In genomic region chr2:178416427-178416826, GRCm38 (mm10) we compare ENCODE assay signal across 13 mouse cellular contexts. TPM values are rescaled to one million over a fixed set of nuclear protein-coding genes. Genes with fewer than 3 reads are reported as not detected.
DNase-seq lines count a peak whose midpoint lies in the region; ATAC-seq and TF ChIP-seq lines count a peak whose summit lies in the region.
"Had no signal": no experiment of that assay in that cellular context is flagged by ENCODE, and none has a peak within 500 bp of the region (broad histone marks: within the 10 kb centered on the region; RNA-seq: fewer than 3 reads in every experiment).

No protein-coding gene starts in this region.

- DNase-seq in neural tube, embryonic 10.5 days (ENCODE audit: extremely low spot score, low spot score), result peak; percentile 10
- DNase-seq in lung, adult 2 months, result no peak
- DNase-seq in cerebellum, adult 8-10 months, result no peak
- DNase-seq in cerebellum, postnatal 10 days, result no peak
- DNase-seq in kidney, adult 8-10 months, result no peak
- DNase-seq: cerebellum, adult 18-20 months; gastrocnemius, postnatal 36 days; kidney, adult 9 months; thymus, postnatal 4 days had no signal

- 75% methylated on average over 13 of the region's 13 CpGs for WGBS in neural tube, embryonic 15.5 days
- WGBS in heart, embryonic 16.5 days, result 27% methylated on average over 13 of the region's 13 CpGs
- 61% methylated on average over 13 of the region's 13 CpGs for WGBS in lung, adult 2 months

- peaks cover 31% of the 10 kb centered on the region for H3K4me1 ChIP-seq in neural tube, embryonic 15.5 days
- peaks cover 34% of the 10 kb centered on the region for H3K4me1 ChIP-seq in heart, embryonic 16.5 days (ENCODE audit: control insufficient read depth, insufficient read depth, low read length)
- H3K4me1 ChIP-seq in lung, adult 2 months (ENCODE audit: control insufficient read depth, insufficient read depth, low read length), result peaks cover 7% of the 10 kb centered on the region

- no peak for ATAC-seq in neural tube, embryonic 15.5 days (ENCODE audit: low FRiP score)
- ATAC-seq in heart, embryonic 16.5 days (replicated peaks; ENCODE audit: extremely low read depth, insufficient read depth, low FRiP score), result no peak
- peak; percentile 76 for ATAC-seq in neutrophil, adult 5-6 weeks (ENCODE audit: extremely low read depth, insufficient number of reproducible peaks, low FRiP score, poor library complexity, severe bottlenecking)

- H3K9me3 ChIP-seq in neural tube, embryonic 15.5 days (replicated peaks), result no peaks in the 10 kb centered on the region
- peaks cover 7% of the 10 kb centered on the region for H3K9me3 ChIP-seq in heart, embryonic 16.5 days (replicated peaks; ENCODE audit: control insufficient read depth, low read length)

- H3K4me3 ChIP-seq in neural tube, embryonic 15.5 days (replicated peaks), result no peak overlapping the region
- peak overlapping the region; percentile 20; the same call in 1 of the 2 replicates for H3K4me3 ChIP-seq in heart, embryonic 16.5 days (ENCODE audit: low read length)
- H3K4me3 ChIP-seq in lung, adult 2 months (replicated peaks; ENCODE audit: extremely low read depth, low read depth, low read length), result peak overlapping the region; percentile 12
- H3K4me3 ChIP-seq: erythroblast, embryonic 14.5 days had no signal

- H3K9ac ChIP-seq in neural tube, embryonic 15.5 days (replicated peaks), result no peak overlapping the region
- H3K9ac ChIP-seq in heart, embryonic 16.5 days (ENCODE audit: low read length), result peak overlapping the region; percentile 43; the same call in 1 of the 2 replicates

- no peak overlapping the region for H3K27ac ChIP-seq in neural tube, embryonic 15.5 days (replicated peaks)
- H3K27ac ChIP-seq in heart, embryonic 16.5 days (ENCODE audit: low read length), result no peak overlapping the region; the same call in 1 of the 2 replicates

- 0 out of 2 replicates have a peak, but pooled peaks cover 4% of the 10 kb centered on the region for H3K27me3 ChIP-seq in neural tube, embryonic 15.5 days (replicated peaks)
- H3K27me3 ChIP-seq in heart, embryonic 16.5 days (ENCODE audit: control insufficient read depth, insufficient read depth, low read length), result 0 out of 2 replicates have a peak, but pooled peaks cover 2% of the 10 kb centered on the region

- no peak for TF ChIP-seq CTCF in lung, adult 2 months (IDR thresholded peaks at IDR 0.05; ENCODE audit: insufficient read depth, low read length)

- no peak overlapping the region for H3K4me2 ChIP-seq in neural tube, embryonic 15.5 days
- peak overlapping the region; percentile 30 for H3K4me2 ChIP-seq in heart, embryonic 16.5 days (ENCODE audit: low read depth, low read length)

- peaks cover 8% of the 10 kb centered on the region for H3K36me3 ChIP-seq in neural tube, embryonic 15.5 days
- peaks cover 19% of the 10 kb centered on the region for H3K36me3 ChIP-seq in heart, embryonic 16.5 days (ENCODE audit: control insufficient read depth, insufficient read depth)

- TF ChIP-seq POLR2A in lung, adult 2 months (IDR thresholded peaks at IDR 0.05; ENCODE audit: borderline replicate concordance, extremely low read depth, low read depth, low read length), result no peak

RNA-seq across cellular contexts. Expression of gene Fam217b, which starts 2.1 kb away (rescaled TPM):
- 15.7 and 19.9 TPM in 2 replicates for polyA plus RNA-seq in neural tube, embryonic 15.5 days (2015; fragmentation: Nextera tagmentation; extraction: Ambion mirVana)
- polyA plus RNA-seq in heart, embryonic 16.5 days (2015; fragmentation: Nextera tagmentation; extraction: Ambion mirVana), result 6.6 and 6.8 TPM in 2 replicates
- 2.4 and 3.3 TPM in 2 replicates for polyA plus RNA-seq in lung, adult 2 months (2012; rRNA removed)
- 19.8 and 20.1 TPM in 2 replicates for total RNA-seq in neutrophil, adult 5-6 weeks (2017)
- polyA plus RNA-seq: erythroblast, embryonic 14.5 days had no signal

RNA-seq across cellular contexts. Expression of gene Ppp1r3d, which starts 2.2 kb away (rescaled TPM):
- 6.7 and 8.3 TPM in 2 replicates for polyA plus RNA-seq in neural tube, embryonic 15.5 days (2015; fragmentation: Nextera tagmentation; extraction: Ambion mirVana)
- polyA plus RNA-seq in heart, embryonic 16.5 days (2015; fragmentation: Nextera tagmentation; extraction: Ambion mirVana), result 21.0 and 22.9 TPM in 2 replicates
- polyA plus RNA-seq in lung, adult 2 months (2012; rRNA removed), result 5.3 and 6.0 TPM in 2 replicates
- 50.3 and 56.3 TPM in 2 replicates for total RNA-seq in neutrophil, adult 5-6 weeks (2017)

RNA-seq across cellular contexts. Expression of gene Sycp2, which starts 8.9 kb away (rescaled TPM):
- polyA plus RNA-seq in neural tube, embryonic 15.5 days (2015; fragmentation: Nextera tagmentation; extraction: Ambion mirVana), result 0.32 TPM in 2 replicates
- polyA plus RNA-seq in heart, embryonic 16.5 days (2015; fragmentation: Nextera tagmentation; extraction: Ambion mirVana), result 0.12 and 0.20 TPM in 2 replicates
- polyA plus RNA-seq in lung, adult 2 months (2012; rRNA removed), result 0.04 TPM in 1 of 2 replicates, not detected in the other
- 49.4 and 51.7 TPM in 2 replicates for total RNA-seq in neutrophil, adult 5-6 weeks (2017)
- polyA plus RNA-seq: erythroblast, embryonic 14.5 days had no signal

RNA-seq across cellular contexts. Expression of gene Cdh26, which starts 13.9 kb away (rescaled TPM):
- 0.08 and 0.15 TPM in 2 replicates for polyA plus RNA-seq in neural tube, embryonic 15.5 days (2015; fragmentation: Nextera tagmentation; extraction: Ambion mirVana)
- 0.15 and 0.18 TPM in 2 replicates for polyA plus RNA-seq in heart, embryonic 16.5 days (2015; fragmentation: Nextera tagmentation; extraction: Ambion mirVana)
- 0.50 and 0.63 TPM in 2 replicates for polyA plus RNA-seq in lung, adult 2 months (2012; rRNA removed)
- not detected in 2 replicates for total RNA-seq in neutrophil, adult 5-6 weeks (2017)
- total RNA-seq: gastrocnemius, postnatal 36 days had no signal
- polyA plus RNA-seq: erythroblast, embryonic 14.5 days had no signal
